Mouse (Mus musculus): ENCODE measurements around the gene Esyt1.

DNA sequence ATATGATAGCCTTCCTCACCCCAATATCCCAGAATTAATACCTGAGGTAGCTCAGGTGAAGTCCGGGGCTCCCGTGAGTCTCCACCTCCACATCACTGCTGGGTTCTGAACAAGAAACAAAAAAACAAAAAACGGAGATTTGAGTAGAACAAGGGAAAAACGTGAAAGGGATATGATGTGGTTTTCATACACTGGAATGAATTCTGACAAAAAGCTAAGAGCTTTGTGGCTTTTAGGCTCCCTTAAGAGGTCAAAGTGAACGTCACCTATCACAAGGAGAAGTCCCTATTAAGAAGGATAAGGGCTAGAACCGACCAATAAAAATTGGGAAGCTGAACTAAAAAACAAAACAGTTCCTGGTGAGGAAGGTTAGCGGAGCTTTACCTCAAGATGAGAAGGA is 21.1 kb upstream of the Esyt1 start:
- no peak for TF ChIP-seq CTCF (IDR thresholded peaks at IDR 0.05; ENCODE audit: borderline replicate concordance, insufficient read depth, low read length)
- no peak for TF ChIP-seq POLR2A (IDR thresholded peaks at IDR 0.05; ENCODE audit: low read depth, low read length)

Data from embryonic fibroblast, embryonic 13.5 days (primary cell).